Mouse (Mus musculus) stomach, embryonic 14.5 days (tissue): ENCODE measurements around the gene Cldn11. TPM values are rescaled to one million over a fixed set of nuclear protein-coding genes. Genes with fewer than 3 reads are reported as not detected.

Source experiments
- ATAC-seq: fragments of 200-750 bp; cut with Nextera tagmentation; 2 replicates; pipeline ENCODE4 v1.8.0; 2017; ENCODE audit warnings: low read depth, moderate TSS enrichment; ENCODE audit not compliant: insufficient number of reproducible peaks, insufficient read depth, low FRiP score
- H3K27ac ChIP-seq: fragments of 300-500 bp; sonication (generic); 2 replicates; pipeline ENCODE4 v1.5.1; 2014; ENCODE audit warnings: mild to moderate bottlenecking, low read length, moderate library complexity, mixed read lengths
- H3K27me3 ChIP-seq: fragments of 300-500 bp; sonication (generic); 2 replicates; pipeline ENCODE4 v1.6.1; 2014; ENCODE audit warnings: low read length, control low read depth, mixed read lengths; ENCODE audit not compliant: control insufficient read depth, insufficient read depth
- H3K36me3 ChIP-seq: fragments of 300-500 bp; sonication (generic); 2 replicates; pipeline ENCODE4 v1.6.1; 2014; ENCODE audit warnings: mild to moderate bottlenecking, control low read depth, low read length, moderate library complexity, mixed read lengths; ENCODE audit not compliant: control insufficient read depth, insufficient read depth
- H3K4me1 ChIP-seq: fragments of 300-500 bp; sonication (generic); 2 replicates; pipeline ENCODE4 v1.6.1; 2014; ENCODE audit warnings: low read length, control low read depth, mixed read lengths; ENCODE audit not compliant: control insufficient read depth, insufficient read depth
- H3K4me2 ChIP-seq: fragments of 300-500 bp; sonication (generic); replicated peaks from 2 replicates; pipeline ENCODE4 v1.6.1; 2014; ENCODE audit warnings: low read depth, low read length, control low read depth
- H3K4me3 ChIP-seq: fragments of 300-500 bp; sonication (generic); 2 replicates; pipeline ENCODE4 v1.5.1; 2014; ENCODE audit warnings: low read depth, low read length, control low read depth
- H3K9ac ChIP-seq: fragments of 300-500 bp; sonication (generic); replicated peaks from 2 replicates; pipeline ENCODE4 v1.6.1; 2014; ENCODE audit warnings: low read depth, mild to moderate bottlenecking, control low read depth, low read length, moderate library complexity, mixed read lengths
- H3K9me3 ChIP-seq: fragments of 300-500 bp; sonication (generic); 2 replicates; pipeline ENCODE4 v1.6.1; 2016; ENCODE audit warnings: low read depth, low read length, control low read depth; ENCODE audit not compliant: control insufficient read depth
- WGBS: fragments of 180-500 bp; shearing (Covaris S2); extraction: QIAGEN DNeasy Blood & Tissue Kit; methylation state at CpG from one replicate; pipeline ENCODE4 v1.1.7; 2014; 5-methylcytosine and 5-hydroxymethylcytosine counted together
- polyA plus RNA-seq: library from polyadenylated mRNA; unstranded; fragments of >200 nt; fragmentation: Nextera tagmentation; extraction: Ambion mirVana; gene quantifications from 2 replicates; pipeline ENCODE4 v1.2.1, GENCODE M21; 2014

Cldn11 gene
- polyA plus RNA-seq, 1 experiment from 2014 or later = 2.0 TPM

GRCm38 (mm10) chr3:31165803-31166202 is 16.1 kb downstream of the Cldn11 start:
- ATAC-seq = no peak
- no peak overlapping the region for H3K4me3 ChIP-seq
- H3K4me2 ChIP-seq = no peak overlapping the region
- H3K27me3 ChIP-seq = no peaks in the 10 kb centered on the region
- H3K36me3 ChIP-seq = no peaks in the 10 kb centered on the region
- no peaks in the 10 kb centered on the region for H3K4me1 ChIP-seq
- WGBS = 72% methylated on average over 3 of the region's 3 CpGs
- H3K27ac ChIP-seq = no peak overlapping the region
- H3K9me3 ChIP-seq = no peaks in the 10 kb centered on the region
- H3K9ac ChIP-seq = no peak overlapping the region

DNA sequence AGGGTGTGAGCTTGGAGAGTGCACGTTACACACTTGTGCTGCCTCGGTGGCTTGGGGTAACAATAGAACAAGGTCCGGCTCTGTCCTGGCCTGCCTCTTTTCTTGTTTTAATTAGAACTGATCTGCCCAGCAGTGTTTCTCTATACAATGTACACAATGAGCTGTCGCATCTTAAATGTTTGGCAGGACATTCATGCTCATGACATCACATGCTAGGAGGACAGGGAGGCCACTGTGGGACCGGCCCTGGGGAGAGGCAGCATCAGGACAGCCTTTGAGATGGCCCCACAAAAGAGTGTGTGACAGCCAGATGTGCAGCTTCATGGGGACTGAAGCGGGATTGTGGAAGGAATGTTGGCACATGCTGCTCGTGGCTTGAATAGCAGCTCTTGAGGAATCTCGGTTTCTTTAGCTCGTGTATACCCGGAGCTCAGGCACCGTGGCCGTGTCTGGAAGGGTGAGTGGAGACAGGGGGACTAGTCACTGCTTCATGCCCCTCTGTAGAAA is 16.7 kb downstream of the Cldn11 start:
- Histone ChIP-seq H3K9me3 (no peaks in the 10 kb centered on the region), H3K36me3 (no peaks in the 10 kb centered on the region), H3K27me3 (no peaks in the 10 kb centered on the region), H3K27ac (no peak overlapping the region), H3K4me1 (no peaks in the 10 kb centered on the region), H3K9ac (no peak overlapping the region), H3K4me3 (no peak overlapping the region), H3K4me2 (no peak overlapping the region)
- 60% methylated on average over 12 of the region's 12 CpGs for WGBS
- ATAC-seq = no peak

DNA sequence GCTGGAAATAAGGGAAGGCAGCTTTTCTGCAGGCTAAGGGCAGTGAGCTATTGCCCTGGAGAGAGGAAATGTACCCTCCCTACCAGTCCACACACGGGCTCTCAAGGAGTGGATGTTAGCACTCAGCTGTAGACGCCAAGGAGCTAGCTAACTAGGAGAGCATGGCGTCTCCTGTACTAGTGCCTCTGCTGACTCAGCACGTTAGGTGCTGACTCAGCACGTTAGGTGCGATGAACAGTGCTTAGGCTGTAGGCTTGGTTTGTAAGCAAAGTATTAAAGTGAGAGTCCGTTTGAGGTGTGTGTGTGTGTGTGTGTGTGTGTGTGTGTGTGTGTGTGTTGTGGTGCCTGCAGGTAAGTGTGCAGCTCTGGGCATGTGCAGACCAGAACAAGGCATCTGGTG is 40.6 kb downstream of the Cldn11 start:
- Histone ChIP-seq H3K36me3 (no peaks in the 10 kb centered on the region), H3K27ac (no peak overlapping the region), H3K4me1 (peaks cover 4% of the 10 kb centered on the region; the same call in 1 of the 2 replicates), H3K9me3 (no peaks in the 10 kb centered on the region), H3K4me3 (no peak overlapping the region), H3K9ac (no peak overlapping the region), H3K4me2 (no peak overlapping the region), H3K27me3 (no peaks in the 10 kb centered on the region)
- WGBS = 92% methylated on average over 7 of the region's 7 CpGs
- no peak for ATAC-seq

DNA sequence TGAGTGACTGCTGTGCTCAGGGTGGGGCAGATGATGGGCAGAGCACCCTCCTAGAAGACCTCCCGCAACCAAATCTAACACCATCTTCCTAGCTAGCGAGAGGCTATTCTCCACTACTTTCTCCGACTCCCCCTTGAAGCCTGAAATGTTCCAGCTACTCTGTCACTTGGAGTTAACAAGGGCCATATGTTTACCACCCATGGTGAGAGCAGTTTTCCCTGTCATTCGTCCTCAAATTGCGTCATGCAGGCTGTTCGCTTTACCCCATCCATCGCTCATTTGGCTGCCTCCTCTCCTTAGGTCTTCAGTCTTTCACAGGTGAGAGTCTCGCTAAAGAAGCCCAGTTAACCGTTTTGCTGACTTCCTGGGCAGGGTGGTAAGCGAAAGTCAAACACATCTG is 41.7 kb downstream of the Cldn11 start:
- Histone ChIP-seq H3K27me3 (no peaks in the 10 kb centered on the region), H3K36me3 (no peaks in the 10 kb centered on the region), H3K4me1 (peaks cover 4% of the 10 kb centered on the region; the same call in 1 of the 2 replicates), H3K9ac (no peak overlapping the region), H3K9me3 (no peaks in the 10 kb centered on the region), H3K27ac (peak overlapping the region; percentile 21; the same call in 1 of the 2 replicates), H3K4me2 (no peak overlapping the region), H3K4me3 (no peak overlapping the region)
- peak; percentile 28; the same call in 1 of the 2 replicates for ATAC-seq
- WGBS = 32% methylated on average over 10 of the region's 10 CpGs

GRCm38 (mm10) chr3:31199162-31199877 is 49.6 kb downstream of the Cldn11 start:
- Histone ChIP-seq H3K27me3 (no peaks in the 10 kb centered on the region), H3K27ac (peak overlapping the region; percentile 45; the same call in 1 of the 2 replicates), H3K4me3 (no peak overlapping the region), H3K4me2 (no peak overlapping the region), H3K4me1 (0 out of 2 replicates have a peak, but pooled peaks cover 3% of the 10 kb centered on the region), H3K9me3 (no peaks in the 10 kb centered on the region), H3K9ac (no peak overlapping the region), H3K36me3 (no peaks in the 10 kb centered on the region)
- 56% methylated on average over 17 of the region's 17 CpGs for WGBS
- no peak for ATAC-seq

DNA sequence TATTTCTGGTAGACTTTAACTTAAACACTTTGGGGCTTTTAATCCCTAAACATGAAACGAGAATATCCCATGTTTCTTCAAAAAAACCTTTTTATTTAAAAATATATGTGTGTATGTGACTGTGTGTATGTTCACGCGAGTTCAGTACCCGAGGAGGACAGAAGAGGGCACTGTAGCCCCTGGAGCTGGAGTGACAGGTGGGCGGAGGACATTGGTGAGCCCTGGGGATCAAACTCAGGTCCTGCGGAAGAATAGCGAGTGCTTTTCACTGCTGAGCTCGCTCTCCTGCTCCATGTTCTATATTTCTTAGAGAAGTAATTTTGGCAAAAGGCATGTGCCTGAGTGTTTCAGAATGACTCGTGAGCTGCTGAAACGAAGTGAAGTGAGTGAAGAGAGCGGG is 54.2 kb downstream of the Cldn11 start:
- Histone ChIP-seq H3K9ac (no peak overlapping the region), H3K9me3 (no peaks in the 10 kb centered on the region), H3K27ac (no peak overlapping the region), H3K4me1 (0 out of 2 replicates have a peak, but pooled peaks cover 9% of the 10 kb centered on the region), H3K4me2 (no peak overlapping the region), H3K27me3 (no peaks in the 10 kb centered on the region), H3K36me3 (no peaks in the 10 kb centered on the region), H3K4me3 (no peak overlapping the region)
- ATAC-seq = no peak
- 87% methylated on average over 11 of the region's 11 CpGs for WGBS

DNA sequence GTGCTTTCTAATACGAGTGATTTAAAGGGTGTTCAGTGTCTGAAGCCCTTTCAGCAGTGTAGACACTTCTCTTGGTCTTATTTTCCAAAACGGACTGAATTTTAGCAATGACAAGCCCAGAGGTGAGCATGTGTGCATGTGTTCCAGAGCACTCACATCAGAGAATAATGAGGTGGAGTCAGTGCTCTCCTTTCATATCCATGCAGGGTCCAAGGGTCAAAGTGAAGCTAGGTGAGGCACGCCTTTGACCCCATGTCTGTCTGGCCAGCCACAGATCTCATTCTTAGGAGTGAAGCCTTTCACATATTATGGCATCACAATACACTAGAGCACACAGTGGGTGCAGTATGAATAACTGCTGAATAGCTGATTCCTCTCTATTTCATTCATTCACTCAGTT is 55.4 kb downstream of the Cldn11 start:
- ATAC-seq = no peak
- H3K9ac ChIP-seq = no peak overlapping the region
- H3K9me3 ChIP-seq = no peaks in the 10 kb centered on the region
- 64% methylated on average over 3 of the region's 3 CpGs for WGBS
- H3K4me2 ChIP-seq = no peak overlapping the region
- no peak overlapping the region for H3K27ac ChIP-seq
- H3K36me3 ChIP-seq = no peaks in the 10 kb centered on the region
- H3K27me3 ChIP-seq = no peaks in the 10 kb centered on the region
- H3K4me1 ChIP-seq = 0 out of 2 replicates have a peak, but pooled peaks cover 6% of the 10 kb centered on the region
- no peak overlapping the region for H3K4me3 ChIP-seq

GRCm38 (mm10) chr3:31208046-31208445 is 58.3 kb downstream of the Cldn11 start:
- no peak overlapping the region for H3K27ac ChIP-seq
- H3K4me1 ChIP-seq = 0 out of 2 replicates have a peak, but pooled peaks cover 6% of the 10 kb centered on the region
- H3K27me3 ChIP-seq = no peaks in the 10 kb centered on the region
- no peaks in the 10 kb centered on the region for H3K36me3 ChIP-seq
- H3K4me2 ChIP-seq = no peak overlapping the region
- 36% methylated on average over 4 of the region's 4 CpGs for WGBS
- no peak for ATAC-seq
- no peak overlapping the region for H3K9ac ChIP-seq
- H3K4me3 ChIP-seq = no peak overlapping the region
- no peaks in the 10 kb centered on the region for H3K9me3 ChIP-seq
